Mouse (Mus musculus): ENCODE results near the gene Dnah6. TPM values are rescaled to one million over a fixed set of nuclear protein-coding genes. Genes with fewer than 3 reads are reported as not detected.

The Dnah6 gene
- total and polyA plus RNA-seq, 2 experiments: not detected

- DNase-seq (ENCODE audit: extremely low read depth, low read depth, low spot score): peak; percentile 18
- Histone ChIP-seq H3K4me3 (ENCODE audit: insufficient read depth, low read depth, low read length) (no peak overlapping the region), H3K4me1 (ENCODE audit: control insufficient read depth, insufficient read depth, low read length) (no peaks in the 10 kb centered on the region), H3K9ac (ENCODE audit: low read depth, low read length) (no peak overlapping the region), H3K27me3 (ENCODE audit: control insufficient read depth, insufficient read depth, low read length) (no peaks in the 10 kb centered on the region), H3K79me2 (ENCODE audit: control insufficient read depth, insufficient read depth, low read length) (no peaks in the 10 kb centered on the region), H3K27ac (replicated peaks; ENCODE audit: insufficient read depth, low read depth, low read length) (no peak overlapping the region), H3K36me3 (ENCODE audit: control insufficient read depth, insufficient read depth, low read length) (no peaks in the 10 kb centered on the region)
- 83% methylated on average over 5 of the region's 5 CpGs for whole genome bisulfite sequencing
- no peak for TF ChIP-seq POLR2A (IDR thresholded peaks at IDR 0.05; ENCODE audit: extremely low read depth, insufficient read depth, low read length)
Observed at GRCm38 (mm10) chr6:72990206-72990605, 231.2 kb downstream of the Dnah6 start.

- H3K27ac ChIP-seq (replicated peaks; ENCODE audit: insufficient read depth, low read depth, low read length): no peak overlapping the region
- no peaks in the 10 kb centered on the region for H3K36me3 ChIP-seq (ENCODE audit: control insufficient read depth, insufficient read depth, low read length)
- 61% methylated on average over 7 of the region's 7 CpGs for WGBS
- H3K9ac ChIP-seq (ENCODE audit: low read depth, low read length): no peak overlapping the region
- no peaks in the 10 kb centered on the region for H3K79me2 ChIP-seq (ENCODE audit: control insufficient read depth, insufficient read depth, low read length)
- H3K27me3 ChIP-seq (ENCODE audit: control insufficient read depth, insufficient read depth, low read length): no peaks in the 10 kb centered on the region
- no peaks in the 10 kb centered on the region for H3K4me1 ChIP-seq (ENCODE audit: control insufficient read depth, insufficient read depth, low read length)
- DNase-seq (ENCODE audit: extremely low read depth, low read depth, low spot score): peak; percentile 43
- H3K4me3 ChIP-seq (ENCODE audit: insufficient read depth, low read depth, low read length): no peak overlapping the region
- TF ChIP-seq POLR2A (IDR thresholded peaks at IDR 0.05; ENCODE audit: extremely low read depth, insufficient read depth, low read length) (no peak), CTCF (IDR thresholded peaks at IDR 0.05; ENCODE audit: low read depth, low read length) (no peak)
Observed at GRCm38 (mm10) chr6:72989028-72989736, 232.3 kb downstream of the Dnah6 start.

GRCm38 (mm10) chr6:72982506-72982905 is 238.9 kb downstream of the Dnah6 start:
- WGBS: 88% methylated on average over 4 of the region's 4 CpGs
- H3K79me2 ChIP-seq (ENCODE audit: control insufficient read depth, insufficient read depth, low read length): no peaks in the 10 kb centered on the region
- no peaks in the 10 kb centered on the region for H3K36me3 ChIP-seq (ENCODE audit: control insufficient read depth, insufficient read depth, low read length)
- no peak for TF ChIP-seq CTCF (IDR thresholded peaks at IDR 0.05; ENCODE audit: low read depth, low read length)
- no peak for TF ChIP-seq POLR2A (IDR thresholded peaks at IDR 0.05; ENCODE audit: extremely low read depth, insufficient read depth, low read length)
- H3K27ac ChIP-seq (replicated peaks; ENCODE audit: insufficient read depth, low read depth, low read length): no peak overlapping the region
- no peaks in the 10 kb centered on the region for H3K4me1 ChIP-seq (ENCODE audit: control insufficient read depth, insufficient read depth, low read length)
- no peak overlapping the region for H3K4me3 ChIP-seq (ENCODE audit: insufficient read depth, low read depth, low read length)
- no peaks in the 10 kb centered on the region for H3K27me3 ChIP-seq (ENCODE audit: control insufficient read depth, insufficient read depth, low read length)
- H3K9ac ChIP-seq (ENCODE audit: low read depth, low read length): no peak overlapping the region
- no peak for DNase-seq (ENCODE audit: extremely low read depth, low read depth, low spot score)

GRCm38 (mm10) chr6:72981851-72982250 is 239.6 kb downstream of the Dnah6 start:
- H3K79me2 ChIP-seq (ENCODE audit: control insufficient read depth, insufficient read depth, low read length): no peaks in the 10 kb centered on the region
- no peak overlapping the region for H3K27ac ChIP-seq (replicated peaks; ENCODE audit: insufficient read depth, low read depth, low read length)
- WGBS: 80% methylated on average over 6 of the region's 6 CpGs
- DNase-seq (ENCODE audit: extremely low read depth, low read depth, low spot score): no peak
- no peak overlapping the region for H3K9ac ChIP-seq (ENCODE audit: low read depth, low read length)
- H3K4me3 ChIP-seq (ENCODE audit: insufficient read depth, low read depth, low read length): no peak overlapping the region
- no peaks in the 10 kb centered on the region for H3K36me3 ChIP-seq (ENCODE audit: control insufficient read depth, insufficient read depth, low read length)
- H3K27me3 ChIP-seq (ENCODE audit: control insufficient read depth, insufficient read depth, low read length): no peaks in the 10 kb centered on the region
- H3K4me1 ChIP-seq (ENCODE audit: control insufficient read depth, insufficient read depth, low read length): no peaks in the 10 kb centered on the region
- TF ChIP-seq CTCF (IDR thresholded peaks at IDR 0.05; ENCODE audit: low read depth, low read length) (no peak), POLR2A (IDR thresholded peaks at IDR 0.05; ENCODE audit: extremely low read depth, insufficient read depth, low read length) (no peak)

GRCm38 (mm10) chr6:72981124-72981651 is 240.3 kb downstream of the Dnah6 start:
- DNase-seq (ENCODE audit: extremely low read depth, low read depth, low spot score): no peak
- Histone ChIP-seq H3K36me3 (ENCODE audit: control insufficient read depth, insufficient read depth, low read length) (no peaks in the 10 kb centered on the region), H3K27me3 (ENCODE audit: control insufficient read depth, insufficient read depth, low read length) (no peaks in the 10 kb centered on the region), H3K4me1 (ENCODE audit: control insufficient read depth, insufficient read depth, low read length) (no peaks in the 10 kb centered on the region), H3K4me3 (ENCODE audit: insufficient read depth, low read depth, low read length) (no peak overlapping the region), H3K79me2 (ENCODE audit: control insufficient read depth, insufficient read depth, low read length) (no peaks in the 10 kb centered on the region), H3K27ac (replicated peaks; ENCODE audit: insufficient read depth, low read depth, low read length) (0 out of 2 replicates have a peak overlapping the region, but pooled peaks have one; percentile 21), H3K9ac (ENCODE audit: low read depth, low read length) (no peak overlapping the region)
- TF ChIP-seq POLR2A (IDR thresholded peaks at IDR 0.05; ENCODE audit: extremely low read depth, insufficient read depth, low read length) (no peak), CTCF (IDR thresholded peaks at IDR 0.05; ENCODE audit: low read depth, low read length) (no peak)
- WGBS: 61% methylated on average over 9 of the region's 9 CpGs

GRCm38 (mm10) chr6:72976866-72977265 is 244.6 kb downstream of the Dnah6 start:
- 85% methylated on average over 2 of the region's 2 CpGs for WGBS
- H3K4me1 ChIP-seq (ENCODE audit: control insufficient read depth, insufficient read depth, low read length): no peaks in the 10 kb centered on the region
- no peak overlapping the region for H3K9ac ChIP-seq (ENCODE audit: low read depth, low read length)
- TF ChIP-seq POLR2A (IDR thresholded peaks at IDR 0.05; ENCODE audit: extremely low read depth, insufficient read depth, low read length): no peak
- TF ChIP-seq CTCF (IDR thresholded peaks at IDR 0.05; ENCODE audit: low read depth, low read length): no peak
- H3K36me3 ChIP-seq (ENCODE audit: control insufficient read depth, insufficient read depth, low read length): no peaks in the 10 kb centered on the region
- no peak overlapping the region for H3K4me3 ChIP-seq (ENCODE audit: insufficient read depth, low read depth, low read length)
- H3K27ac ChIP-seq (replicated peaks; ENCODE audit: insufficient read depth, low read depth, low read length): no peak overlapping the region
- DNase-seq (ENCODE audit: extremely low read depth, low read depth, low spot score): no peak
- no peaks in the 10 kb centered on the region for H3K79me2 ChIP-seq (ENCODE audit: control insufficient read depth, insufficient read depth, low read length)
- no peaks in the 10 kb centered on the region for H3K27me3 ChIP-seq (ENCODE audit: control insufficient read depth, insufficient read depth, low read length)
